Mouse (Mus musculus) G1E (cell line): Measurements from ENCODE around the gene Heatr3.

ENCODE experiments used
- CTCF ChIP-seq: IDR thresholded peaks from 2 replicates; pipeline ENCODE4 v1.5.1; 2012; ENCODE audit warnings: low read depth, low read length, inconsistent platforms, mixed read lengths
- GATA1 ChIP-seq: IDR thresholded peaks from 2 replicates; pipeline ENCODE4 v1.6.1; 2012; ENCODE audit warnings: borderline replicate concordance, low read length, inconsistent platforms, mixed read lengths
- GATA2 ChIP-seq: IDR thresholded peaks from 2 replicates; pipeline ENCODE4 v1.6.1; 2012; ENCODE audit warnings: low read depth, low read length, inconsistent platforms, borderline replicate concordance
- POLR2AphosphoS5 ChIP-seq: IDR thresholded peaks from 2 replicates; pipeline ENCODE4 v1.6.1; 2012; ENCODE audit warnings: low read depth, low read length, inconsistent platforms; ENCODE audit not compliant: insufficient replicate concordance
- TAL1 ChIP-seq: conservative IDR thresholded peaks from 2 replicates; pipeline ENCODE4 v1.6.1; 2012; ENCODE audit warnings: low read depth, low read length, inconsistent platforms, mixed read lengths

DNA sequence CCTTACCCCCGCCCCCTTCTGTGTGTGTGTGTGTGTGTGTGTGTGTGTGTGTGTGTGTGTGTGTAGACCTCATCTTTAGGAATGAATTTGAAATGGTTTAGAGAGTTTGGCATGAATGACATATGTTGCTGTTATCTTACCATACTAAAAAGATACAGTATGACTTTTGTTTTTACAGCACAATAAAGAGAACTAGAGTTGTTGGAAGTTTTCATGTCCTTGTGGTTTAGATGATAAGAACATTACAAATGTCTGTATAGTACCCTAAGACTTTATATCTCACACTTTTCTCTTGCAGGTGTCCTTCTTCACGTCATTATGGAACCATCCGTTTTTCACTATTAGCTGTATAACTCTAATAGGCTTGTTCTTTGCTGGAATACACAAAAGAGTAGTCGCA is 8.3 kb upstream of the Heatr3 start:
- TF ChIP-seq CTCF, result no peak
- TF ChIP-seq TAL1, result no peak
- TF ChIP-seq POLR2AphosphoS5, result no peak
- no peak for TF ChIP-seq GATA2
- no peak for TF ChIP-seq GATA1
